Mouse (Mus musculus) testis, adult 2 months (tissue): Measurements from ENCODE around the gene Rab3gap2. TPM values are rescaled to one million over a fixed set of nuclear protein-coding genes. Genes with fewer than 3 reads are reported as not detected.
"Not testable (repeated sequence)": the region's sequence is repeated elsewhere in the genome, so short reads cannot be mapped to it uniquely, and the experiment has no call there.

ENCODE experiments used
- H3K27ac ChIP-seq: fragments of 200-500 bp; 2 replicates; pipeline ENCODE4 v1.5.1; 2012; ENCODE audit warnings: low read depth, low read length; ENCODE audit not compliant: control insufficient read depth, insufficient read depth
- H3K27me3 ChIP-seq: fragments of 200-500 bp; 2 replicates; pipeline ENCODE4 v1.6.1; 2012; ENCODE audit warnings: mild to moderate bottlenecking, low read length, moderate library complexity; ENCODE audit not compliant: control insufficient read depth, insufficient read depth
- H3K36me3 ChIP-seq: fragments of 200-500 bp; 2 replicates; pipeline ENCODE4 v1.6.1; 2012; ENCODE audit warnings: mild to moderate bottlenecking, low read length; ENCODE audit not compliant: control insufficient read depth, insufficient read depth
- H3K4me1 ChIP-seq: fragments of 200-500 bp; 2 replicates; pipeline ENCODE4 v1.6.1; 2012; ENCODE audit warnings: low read length; ENCODE audit not compliant: control insufficient read depth, insufficient read depth
- H3K4me3 ChIP-seq: fragments of 200-500 bp; 2 replicates; pipeline ENCODE4 v1.5.1; 2012; ENCODE audit warnings: low read depth, mild to moderate bottlenecking, low read length, moderate library complexity, mixed read lengths; ENCODE audit not compliant: control insufficient read depth
- CTCF ChIP-seq: fragments of 200-500 bp; IDR thresholded peaks from 2 replicates; pipeline ENCODE4 v1.5.1; 2012; ENCODE audit warnings: low read depth, mild to moderate bottlenecking, inconsistent platforms, low read length, moderate library complexity; ENCODE audit not compliant: control insufficient read depth, insufficient read depth, insufficient replicate concordance
- POLR2A ChIP-seq: fragments of 200-500 bp; IDR thresholded peaks from 2 replicates; pipeline ENCODE4 v1.6.1; 2012; ENCODE audit warnings: low read depth, mild to moderate bottlenecking, inconsistent platforms, low read length, moderate library complexity; ENCODE audit not compliant: control insufficient read depth
- polyA plus RNA-seq: library from polyadenylated mRNA; depleted of rRNA; stranded (reverse); fragments of >200 nt; gene quantifications from 2 replicates; pipeline ENCODE4 v1.2.3, GENCODE M21; 2012

The Rab3gap2 gene
- polyA plus RNA-seq, 1 experiment, result 13.7 TPM

- Histone ChIP-seq H3K27me3 (no peaks in the 10 kb centered on the region), H3K4me3 (no peak overlapping the region), H3K27ac (no peak overlapping the region), H3K36me3 (no peaks in the 10 kb centered on the region; the same call in 1 of the 2 replicates), H3K4me1 (no peaks in the 10 kb centered on the region)
- TF ChIP-seq POLR2A (no peak), CTCF (no peak)
Measured at GRCm38 (mm10) chr1:185315846-185316568, 112.1 kb downstream of the Rab3gap2 start.

- not testable (repeated sequence) for H3K36me3 ChIP-seq, H3K4me1 ChIP-seq, H3K27me3 ChIP-seq, H3K4me3 ChIP-seq, H3K27ac ChIP-seq
Measured at GRCm38 (mm10) chr1:185327754-185328345, 123.9 kb downstream of the Rab3gap2 start.

- no peaks in the 10 kb centered on the region for H3K27me3 ChIP-seq
- TF ChIP-seq CTCF (no peak), POLR2A (peak; percentile 79)
- peak within 1 kb of the TSS; percentile 95 for H3K4me3 ChIP-seq
- peaks cover 9% of the 10 kb centered on the region for H3K4me1 ChIP-seq
- H3K36me3 ChIP-seq, result no peaks in the 10 kb centered on the region
- peak within 1 kb of the TSS; percentile 82 for H3K27ac ChIP-seq
Measured at GRCm38 (mm10) chr1:185328721-185329610, 125.0 kb downstream of the Rab3gap2 start, which contains the start of gene Iars2. TSS of gene Iars2 (minus strand) at chr1:185329396.

GRCm38 (mm10) chr1:185329851-185330250, 125.9 kb downstream of the Rab3gap2 start:
- Histone ChIP-seq H3K4me3 (no peak overlapping the region), H3K36me3 (no peaks in the 10 kb centered on the region), H3K27ac (no peak overlapping the region), H3K4me1 (peaks cover 9% of the 10 kb centered on the region), H3K27me3 (no peaks in the 10 kb centered on the region)
- TF ChIP-seq POLR2A (no peak), CTCF (no peak)

- Histone ChIP-seq H3K27me3 (no peaks in the 10 kb centered on the region), H3K4me3 (no peak overlapping the region), H3K4me1 (peaks cover 9% of the 10 kb centered on the region), H3K27ac (no peak overlapping the region), H3K36me3 (no peaks in the 10 kb centered on the region)
- TF ChIP-seq CTCF (no peak), POLR2A (no peak)
Measured at GRCm38 (mm10) chr1:185331364-185331763, 127.4 kb downstream of the Rab3gap2 start.

- Histone ChIP-seq H3K4me3 (peak within 1 kb of the TSS; percentile 100), H3K27me3 (no peaks in the 10 kb centered on the region), H3K27ac (peak within 1 kb of the TSS; percentile 96), H3K36me3 (no peaks in the 10 kb centered on the region), H3K4me1 (peaks cover 9% of the 10 kb centered on the region)
- TF ChIP-seq CTCF (no peak), POLR2A (peak; percentile 83)
Measured at GRCm38 (mm10) chr1:185331983-185332430, 128.1 kb downstream of the Rab3gap2 start, which contains the start of gene Bpnt1. TSS of gene Bpnt1 (plus strand) at chr1:185332149.

- no peak overlapping the region for H3K4me3 ChIP-seq
- peaks cover 9% of the 10 kb centered on the region for H3K4me1 ChIP-seq
- H3K36me3 ChIP-seq, result no peaks in the 10 kb centered on the region
- H3K27me3 ChIP-seq, result no peaks in the 10 kb centered on the region
- no peak overlapping the region for H3K27ac ChIP-seq
- TF ChIP-seq POLR2A (no peak), CTCF (no peak)
Measured at GRCm38 (mm10) chr1:185333651-185334050, 129.7 kb downstream of the Rab3gap2 start.
